Mouse (Mus musculus) lung, postnatal 0 days (tissue): ENCODE measurements around the gene Rab11fip3. TPM values are rescaled to one million over a fixed set of nuclear protein-coding genes. Genes with fewer than 3 reads are reported as not detected.

ENCODE experiments used
- ATAC-seq: fragments of 200-750 bp; cut with Nextera tagmentation; 2 replicates; pipeline ENCODE4 v1.8.0; 2017; ENCODE audit warnings: moderate library complexity
- DNase-seq: peaks from one replicate; pipeline ENCODE4 v3.0.0-alpha.2; 2016; ENCODE audit warnings: low spot score
- H3K27ac ChIP-seq: fragments of 300-500 bp; sonication (generic); 2 replicates; pipeline ENCODE4 v1.5.1; 2014; ENCODE audit warnings: antibody characterized with exemption, mild to moderate bottlenecking, low read length, mixed read lengths
- H3K27me3 ChIP-seq: fragments of 300-500 bp; sonication (generic); replicated peaks from 2 replicates; pipeline ENCODE4 v1.6.1; 2014; ENCODE audit warnings: low read length, mixed read lengths; ENCODE audit not compliant: insufficient read depth
- H3K36me3 ChIP-seq: fragments of 300-500 bp; sonication (generic); 2 replicates; pipeline ENCODE4 v1.6.1; 2014; ENCODE audit warnings: low read length, mixed read lengths; ENCODE audit not compliant: insufficient read depth
- H3K4me1 ChIP-seq: fragments of 300-500 bp; sonication (generic); 2 replicates; pipeline ENCODE4 v1.6.1; 2014; ENCODE audit warnings: antibody characterized with exemption, low read depth, low read length, mixed read lengths; ENCODE audit not compliant: insufficient read depth
- H3K4me2 ChIP-seq: fragments of 300-500 bp; sonication (generic); replicated peaks from 2 replicates; pipeline ENCODE4 v1.6.1; 2014; ENCODE audit warnings: low read depth, mild to moderate bottlenecking, low read length, moderate library complexity, mixed read lengths
- H3K4me3 ChIP-seq: fragments of 300-500 bp; sonication (generic); 2 replicates; pipeline ENCODE4 v1.5.1; 2014; ENCODE audit warnings: low read depth, low read length
- H3K9ac ChIP-seq: fragments of 300-500 bp; sonication (generic); replicated peaks from 2 replicates; pipeline ENCODE4 v1.6.1; 2014; ENCODE audit warnings: low read depth, mild to moderate bottlenecking
- H3K9me3 ChIP-seq: fragments of 300-500 bp; sonication (generic); 2 replicates; pipeline ENCODE4 v1.6.1; 2016; ENCODE audit warnings: low read length, mixed read lengths
- CTCF ChIP-seq: IDR thresholded peaks from 2 replicates; pipeline ENCODE4 v1.5.1; 2016; ENCODE audit warnings: antibody characterized with exemption, mild to moderate bottlenecking
- EP300 ChIP-seq: IDR thresholded peaks from 2 replicates; pipeline ENCODE4 v1.6.1; 2016; ENCODE audit warnings: antibody characterized with exemption, mild to moderate bottlenecking, control low read depth
- WGBS: fragments of 180-500 bp; shearing (Covaris S2); extraction: QIAGEN DNeasy Blood & Tissue Kit; methylation state at CpG from one replicate; pipeline ENCODE4 v1.1.7; 2014; 5-methylcytosine and 5-hydroxymethylcytosine counted together
- polyA plus RNA-seq: library from polyadenylated mRNA; unstranded; fragments of >200 nt; fragmentation: Nextera tagmentation; extraction: Ambion mirVana; gene quantifications from 2 replicates; pipeline ENCODE4 v1.2.1, GENCODE M21; 2015

Rab11fip3 gene
- polyA plus RNA-seq, 1 experiment from 2014 or later = 7.2 TPM

DNA sequence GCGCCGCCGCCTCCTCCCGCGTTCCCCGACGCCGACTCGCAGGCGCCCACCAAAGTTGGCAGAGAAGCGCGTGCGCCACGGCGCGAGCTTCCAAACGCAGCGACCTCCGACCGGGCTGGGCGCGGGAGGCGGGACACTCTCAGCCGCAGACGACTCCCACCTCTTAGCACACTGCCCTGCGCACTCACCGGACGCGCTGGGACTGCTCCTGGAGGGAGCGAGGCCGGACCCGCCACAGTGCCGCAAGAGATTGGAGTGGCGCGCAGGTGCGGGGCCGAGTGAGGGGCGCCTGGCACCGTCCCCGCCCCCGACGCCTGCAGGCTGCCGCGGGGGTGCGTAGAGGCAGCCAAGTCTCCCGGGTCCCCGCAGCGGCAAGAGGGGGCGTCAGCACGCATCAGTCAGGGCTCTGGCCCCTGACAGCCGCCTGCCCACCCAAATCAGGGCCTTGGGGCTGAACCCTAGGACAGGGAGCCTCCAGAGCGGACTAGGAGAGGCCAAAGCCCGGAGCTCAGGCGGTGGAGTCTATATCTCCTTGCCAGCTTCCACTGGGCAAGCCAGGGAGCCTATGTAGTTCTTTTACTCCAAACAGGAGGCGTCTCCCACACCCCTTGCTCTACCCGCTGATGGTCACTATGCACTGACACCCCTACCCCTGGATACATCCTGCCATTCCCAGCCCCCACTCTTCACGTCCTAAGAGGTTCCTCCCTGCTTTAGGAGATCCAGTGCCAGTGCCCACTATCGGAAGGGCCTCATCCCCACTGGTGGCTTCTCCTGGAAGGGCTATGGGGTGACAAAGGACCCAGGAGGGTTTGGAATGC lies 117.3 kb downstream of the Rab11fip3 start, which contains the start of gene A930017K11Rik:
TSS of gene A930017K11Rik (minus strand) at position 763 of the 821 bp plus-strand sequence.
- TF ChIP-seq CTCF (no peak), EP300 (no peak)
- Histone ChIP-seq H3K36me3 (no peaks in the 10 kb centered on the region), H3K27me3 (peaks cover 14% of the 10 kb centered on the region; the same call in 1 of the 2 replicates), H3K9me3 (no peaks in the 10 kb centered on the region), H3K9ac (no peak within 1 kb of the TSS), H3K4me2 (peak within 1 kb of the TSS; percentile 58), H3K4me1 (peaks cover 2% of the 10 kb centered on the region; the same call in 1 of the 2 replicates), H3K27ac (no peak within 1 kb of the TSS), H3K4me3 (peak within 1 kb of the TSS; percentile 27)
- peak; percentile 53; the same call in 1 of the 2 replicates for ATAC-seq
- DNase-seq = peak; percentile 16
- 1% methylated on average over 47 of the region's 58 CpGs for WGBS

GRCm38 (mm10) chr17:25951225-25951802 lies 118.0 kb downstream of the Rab11fip3 start:
- DNase-seq (no peak), ATAC-seq (no peak)
- H3K36me3 ChIP-seq = no peaks in the 10 kb centered on the region
- H3K4me2 ChIP-seq = peak overlapping the region; percentile 58
- no peak overlapping the region for H3K27ac ChIP-seq
- H3K4me3 ChIP-seq = peak overlapping the region; percentile 27
- WGBS = under 1% methylated on average over 29 of the region's 33 CpGs
- H3K27me3 ChIP-seq = peaks cover 14% of the 10 kb centered on the region; the same call in 1 of the 2 replicates
- peaks cover 2% of the 10 kb centered on the region; the same call in 1 of the 2 replicates for H3K4me1 ChIP-seq
- H3K9ac ChIP-seq = no peak overlapping the region
- TF ChIP-seq CTCF (no peak), EP300 (no peak)
- no peaks in the 10 kb centered on the region for H3K9me3 ChIP-seq

DNA sequence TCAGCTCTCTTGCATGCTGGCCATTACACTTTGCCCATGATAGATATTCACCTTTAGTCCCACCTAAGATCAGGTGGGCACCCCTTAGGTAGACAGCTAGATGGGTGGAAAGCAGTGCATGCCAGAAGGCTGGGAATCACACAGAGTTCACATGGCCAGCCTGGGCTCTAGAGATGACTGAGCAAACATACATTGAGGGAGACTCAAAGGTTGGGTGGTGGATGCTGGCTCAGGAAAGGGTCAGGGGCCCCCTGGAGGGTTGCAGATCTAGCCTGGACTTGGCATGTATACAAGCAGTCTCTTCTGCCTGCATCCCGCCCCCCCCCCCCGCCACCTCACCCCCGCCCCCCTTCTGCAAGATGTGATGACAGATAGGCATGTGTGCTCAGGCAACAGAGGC lies 118.6 kb downstream of the Rab11fip3 start:
- ATAC-seq = no peak
- H3K27ac ChIP-seq = no peak overlapping the region
- H3K36me3 ChIP-seq = no peaks in the 10 kb centered on the region
- no peak overlapping the region for H3K4me2 ChIP-seq
- peaks cover 14% of the 10 kb centered on the region; the same call in 1 of the 2 replicates for H3K27me3 ChIP-seq
- TF ChIP-seq CTCF (no peak), EP300 (no peak)
- DNase-seq = no peak
- WGBS = 0% methylated on average over 1 of the region's 3 CpGs
- H3K4me3 ChIP-seq = no peak overlapping the region
- no peaks in the 10 kb centered on the region for H3K9me3 ChIP-seq
- no peak overlapping the region for H3K9ac ChIP-seq
- H3K4me1 ChIP-seq = peaks cover 2% of the 10 kb centered on the region; the same call in 1 of the 2 replicates

DNA sequence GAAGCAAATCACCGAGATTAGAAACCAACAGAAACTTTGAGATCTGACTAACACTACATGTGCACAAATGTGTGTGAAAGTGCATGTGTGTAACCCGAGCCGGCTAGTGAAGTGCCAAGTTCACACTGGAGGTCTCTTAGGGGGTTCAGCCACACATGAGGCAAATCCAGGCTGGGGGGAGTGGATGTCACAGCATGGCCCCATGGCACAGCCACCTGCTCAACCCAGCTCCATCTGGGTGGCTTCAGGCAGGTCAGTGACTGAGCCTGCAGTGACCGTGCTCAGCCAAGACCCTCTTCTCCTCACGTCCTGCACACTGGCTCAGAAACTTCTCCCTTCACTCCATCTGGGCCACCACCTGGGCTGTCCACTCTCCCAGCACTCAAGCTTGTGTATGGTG lies 119.4 kb downstream of the Rab11fip3 start:
- TF ChIP-seq EP300 (no peak), CTCF (no peak)
- H3K4me1 ChIP-seq = peaks cover 2% of the 10 kb centered on the region; the same call in 1 of the 2 replicates
- H3K36me3 ChIP-seq = no peaks in the 10 kb centered on the region
- no peaks in the 10 kb centered on the region for H3K9me3 ChIP-seq
- DNase-seq (no peak), ATAC-seq (no peak)
- H3K9ac ChIP-seq = no peak overlapping the region
- no peak overlapping the region for H3K27ac ChIP-seq
- H3K4me3 ChIP-seq = no peak overlapping the region
- peaks cover 14% of the 10 kb centered on the region; the same call in 1 of the 2 replicates for H3K27me3 ChIP-seq
- WGBS = 62% methylated on average over 5 of the region's 5 CpGs
- H3K4me2 ChIP-seq = no peak overlapping the region

DNA sequence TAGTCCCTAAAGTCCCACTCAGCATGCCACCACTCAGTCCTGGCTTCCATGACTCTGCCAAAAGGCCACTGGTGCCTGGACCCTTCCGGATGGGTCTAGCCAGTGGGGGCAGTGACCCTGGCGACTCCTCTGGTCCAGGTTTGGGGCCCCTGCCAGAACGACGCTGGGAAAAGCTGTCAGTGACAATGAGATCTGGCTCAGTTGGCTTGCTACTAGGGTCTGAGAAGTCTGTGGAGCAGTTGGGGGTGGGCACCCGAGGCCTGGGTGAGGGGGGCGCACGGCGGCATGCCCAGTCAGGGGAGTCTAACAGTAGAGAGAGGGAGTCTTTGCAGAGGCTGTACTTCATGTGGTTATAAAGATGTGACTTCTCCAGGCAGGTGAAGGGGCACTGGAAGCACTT lies 121.3 kb downstream of the Rab11fip3 start:
- no peaks in the 10 kb centered on the region for H3K9me3 ChIP-seq
- no peak overlapping the region for H3K4me2 ChIP-seq
- peaks cover 14% of the 10 kb centered on the region; the same call in 1 of the 2 replicates for H3K27me3 ChIP-seq
- peaks cover 2% of the 10 kb centered on the region; the same call in 1 of the 2 replicates for H3K4me1 ChIP-seq
- ATAC-seq = no peak
- H3K36me3 ChIP-seq = no peaks in the 10 kb centered on the region
- TF ChIP-seq EP300 (no peak), CTCF (no peak)
- WGBS = 71% methylated on average over 8 of the region's 8 CpGs
- H3K27ac ChIP-seq = no peak overlapping the region
- no peak overlapping the region for H3K4me3 ChIP-seq
- DNase-seq = no peak
- H3K9ac ChIP-seq = no peak overlapping the region

DNA sequence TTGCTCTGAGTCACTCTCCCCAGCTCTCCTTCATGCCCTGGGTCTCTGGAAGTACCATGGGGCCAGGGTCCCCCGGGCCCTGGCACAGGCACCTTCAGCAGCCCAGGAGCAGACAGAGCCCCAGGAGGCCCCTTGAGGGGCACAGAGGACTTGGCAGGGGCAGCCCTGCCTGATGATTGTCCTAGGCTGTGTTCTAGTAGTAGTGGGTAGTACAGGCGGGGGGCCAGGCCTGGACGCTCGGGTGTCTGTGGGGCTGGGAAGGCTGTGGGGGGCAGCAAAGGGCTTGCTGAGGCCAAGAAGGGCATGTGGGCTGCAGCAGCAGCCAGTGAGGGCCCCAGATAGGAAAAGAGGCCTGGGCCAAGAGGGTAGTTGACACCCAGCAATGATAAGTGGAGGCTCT lies 121.8 kb downstream of the Rab11fip3 start:
- Histone ChIP-seq H3K9ac (no peak overlapping the region), H3K27me3 (peaks cover 11% of the 10 kb centered on the region; the same call in 1 of the 2 replicates), H3K9me3 (no peaks in the 10 kb centered on the region), H3K36me3 (no peaks in the 10 kb centered on the region), H3K4me1 (peaks cover 2% of the 10 kb centered on the region; the same call in 1 of the 2 replicates), H3K4me2 (no peak overlapping the region), H3K27ac (no peak overlapping the region), H3K4me3 (no peak overlapping the region)
- DNase-seq (no peak), ATAC-seq (no peak)
- WGBS = 79% methylated on average over 4 of the region's 4 CpGs
- TF ChIP-seq EP300 (no peak), CTCF (no peak)
